Mouse (Mus musculus): Measurements from ENCODE around the gene Gtpbp10.

- no peak for TF ChIP-seq MAFK (IDR thresholded peaks at IDR 0.05; ENCODE audit: insufficient read depth, low read depth, low read length)
- TF ChIP-seq HCFC1 (IDR thresholded peaks at IDR 0.05; ENCODE audit: borderline replicate concordance, insufficient read depth, low read length) = no peak
- no peak for TF ChIP-seq ZNF384 (IDR thresholded peaks at IDR 0.05; ENCODE audit: low read depth, low read length)
- TF ChIP-seq CHD2 (IDR thresholded peaks at IDR 0.05; ENCODE audit: low read depth, low read length) = no peak
These were observed 51.1 kb downstream of the Gtpbp10 start for GRCm38 (mm10) chr5:5508231-5508630.
